Mouse (Mus musculus): Measurements from ENCODE around the gene Rbm48. TPM values are rescaled to one million over a fixed set of nuclear protein-coding genes. Genes with fewer than 3 reads are reported as not detected.

Rbm48 gene
- total RNA-seq (2014; rRNA removed) (6.5 and 7.9 TPM in 2 replicates), polyA plus RNA-seq (2012; rRNA removed) (2.2 and 2.9 TPM in 2 replicates)

- H3K9ac ChIP-seq (ENCODE audit: low read depth, low read length), result peak within 1 kb of the TSS; percentile 89
- H3K27me3 ChIP-seq (ENCODE audit: control insufficient read depth, insufficient read depth, low read length), result no peaks in the 10 kb centered on the region
- peaks cover 11% of the 10 kb centered on the region; the same call in 1 of the 2 replicates for H3K79me2 ChIP-seq (ENCODE audit: control insufficient read depth, insufficient read depth, low read length)
- peak within 1 kb of the TSS; percentile 83 for H3K4me3 ChIP-seq (ENCODE audit: insufficient read depth, low read depth, low read length)
- peak within 1 kb of the TSS; percentile 85 for H3K27ac ChIP-seq (replicated peaks; ENCODE audit: insufficient read depth, low read depth, low read length)
- no peak for DNase-seq (ENCODE audit: extremely low read depth, low read depth, low spot score)
- TF ChIP-seq CTCF (IDR thresholded peaks at IDR 0.05; ENCODE audit: low read depth, low read length), result peak; percentile 86
- TF ChIP-seq POLR2A (IDR thresholded peaks at IDR 0.05; ENCODE audit: extremely low read depth, insufficient read depth, low read length), result peak; percentile 57; the same call in 1 of the 2 replicates
- H3K36me3 ChIP-seq (ENCODE audit: control insufficient read depth, insufficient read depth, low read length), result peaks cover 1% of the 10 kb centered on the region; the same call in 1 of the 2 replicates
- WGBS, result under 1% methylated on average over 31 of the region's 31 CpGs
- peaks cover 19% of the 10 kb centered on the region for H3K4me1 ChIP-seq (ENCODE audit: control insufficient read depth, insufficient read depth, low read length)
Observed at GRCm38 (mm10) chr5:3596399-3596766, at the start of gene Rbm48. Gene Rbm48, minus strand, starts transcription at chr5:3596585.

GRCm38 (mm10) chr5:3645326-3645725 is 48.9 kb upstream of the Rbm48 start:
- H3K79me2 ChIP-seq (ENCODE audit: control insufficient read depth, insufficient read depth, low read length), result no peaks in the 10 kb centered on the region; the same call in 1 of the 2 replicates
- peaks cover 4% of the 10 kb centered on the region for H3K4me1 ChIP-seq (ENCODE audit: control insufficient read depth, insufficient read depth, low read length)
- TF ChIP-seq CTCF (IDR thresholded peaks at IDR 0.05; ENCODE audit: low read depth, low read length) (no peak), POLR2A (IDR thresholded peaks at IDR 0.05; ENCODE audit: extremely low read depth, insufficient read depth, low read length) (no peak)
- H3K27me3 ChIP-seq (ENCODE audit: control insufficient read depth, insufficient read depth, low read length), result no peaks in the 10 kb centered on the region
- H3K4me3 ChIP-seq (ENCODE audit: insufficient read depth, low read depth, low read length), result no peak overlapping the region
- no peak overlapping the region for H3K9ac ChIP-seq (ENCODE audit: low read depth, low read length)
- DNase-seq (ENCODE audit: extremely low read depth, low read depth, low spot score), result no peak
- WGBS, result 84% methylated on average over 6 of the region's 6 CpGs
- no peak overlapping the region for H3K27ac ChIP-seq (replicated peaks; ENCODE audit: insufficient read depth, low read depth, low read length)
- peaks cover 28% of the 10 kb centered on the region for H3K36me3 ChIP-seq (ENCODE audit: control insufficient read depth, insufficient read depth, low read length)

GRCm38 (mm10) chr5:3644621-3645020 is 48.2 kb upstream of the Rbm48 start:
- no peak for TF ChIP-seq POLR2A (IDR thresholded peaks at IDR 0.05; ENCODE audit: extremely low read depth, insufficient read depth, low read length)
- no peak overlapping the region for H3K27ac ChIP-seq (replicated peaks; ENCODE audit: insufficient read depth, low read depth, low read length)
- WGBS, result 91% methylated on average over 6 of the region's 6 CpGs
- H3K9ac ChIP-seq (ENCODE audit: low read depth, low read length), result no peak overlapping the region
- peaks cover 4% of the 10 kb centered on the region for H3K4me1 ChIP-seq (ENCODE audit: control insufficient read depth, insufficient read depth, low read length)
- no peaks in the 10 kb centered on the region; the same call in 1 of the 2 replicates for H3K79me2 ChIP-seq (ENCODE audit: control insufficient read depth, insufficient read depth, low read length)
- H3K27me3 ChIP-seq (ENCODE audit: control insufficient read depth, insufficient read depth, low read length), result no peaks in the 10 kb centered on the region
- H3K4me3 ChIP-seq (ENCODE audit: insufficient read depth, low read depth, low read length), result no peak overlapping the region
- peaks cover 28% of the 10 kb centered on the region for H3K36me3 ChIP-seq (ENCODE audit: control insufficient read depth, insufficient read depth, low read length)
- no peak for DNase-seq (ENCODE audit: extremely low read depth, low read depth, low spot score)

- DNase-seq (ENCODE audit: extremely low read depth, low read depth, low spot score), result no peak
- H3K27me3 ChIP-seq (ENCODE audit: control insufficient read depth, insufficient read depth, low read length), result no peaks in the 10 kb centered on the region
- no peaks in the 10 kb centered on the region for H3K79me2 ChIP-seq (ENCODE audit: control insufficient read depth, insufficient read depth, low read length)
- no peak overlapping the region for H3K9ac ChIP-seq (ENCODE audit: low read depth, low read length)
- no peak for TF ChIP-seq POLR2A (IDR thresholded peaks at IDR 0.05; ENCODE audit: extremely low read depth, insufficient read depth, low read length)
- TF ChIP-seq CTCF (IDR thresholded peaks at IDR 0.05; ENCODE audit: low read depth, low read length), result no peak
- no peaks in the 10 kb centered on the region for H3K4me1 ChIP-seq (ENCODE audit: control insufficient read depth, insufficient read depth, low read length)
- H3K4me3 ChIP-seq (ENCODE audit: insufficient read depth, low read depth, low read length), result no peak overlapping the region
- WGBS, result 77% methylated on average over 8 of the region's 8 CpGs
- H3K27ac ChIP-seq (replicated peaks; ENCODE audit: insufficient read depth, low read depth, low read length), result no peak overlapping the region
- peaks cover 38% of the 10 kb centered on the region for H3K36me3 ChIP-seq (ENCODE audit: control insufficient read depth, insufficient read depth, low read length)
Observed at GRCm38 (mm10) chr5:3635286-3635685, 38.9 kb upstream of the Rbm48 start.

GRCm38 (mm10) chr5:3633951-3634350 is 37.6 kb upstream of the Rbm48 start:
- Histone ChIP-seq H3K27ac (replicated peaks; ENCODE audit: insufficient read depth, low read depth, low read length) (no peak overlapping the region), H3K27me3 (ENCODE audit: control insufficient read depth, insufficient read depth, low read length) (no peaks in the 10 kb centered on the region), H3K79me2 (ENCODE audit: control insufficient read depth, insufficient read depth, low read length) (no peaks in the 10 kb centered on the region), H3K4me3 (ENCODE audit: insufficient read depth, low read depth, low read length) (no peak overlapping the region), H3K9ac (ENCODE audit: low read depth, low read length) (no peak overlapping the region), H3K4me1 (ENCODE audit: control insufficient read depth, insufficient read depth, low read length) (no peaks in the 10 kb centered on the region), H3K36me3 (ENCODE audit: control insufficient read depth, insufficient read depth, low read length) (peaks cover 43% of the 10 kb centered on the region)
- WGBS, result 81% methylated on average over 4 of the region's 4 CpGs
- TF ChIP-seq CTCF (IDR thresholded peaks at IDR 0.05; ENCODE audit: low read depth, low read length) (peak; percentile 39; the same call in 1 of the 2 replicates), POLR2A (IDR thresholded peaks at IDR 0.05; ENCODE audit: extremely low read depth, insufficient read depth, low read length) (no peak)
- no peak for DNase-seq (ENCODE audit: extremely low read depth, low read depth, low spot score)

GRCm38 (mm10) chr5:3633315-3633714 is 36.9 kb upstream of the Rbm48 start:
- Histone ChIP-seq H3K4me3 (ENCODE audit: insufficient read depth, low read depth, low read length) (no peak overlapping the region), H3K27me3 (ENCODE audit: control insufficient read depth, insufficient read depth, low read length) (no peaks in the 10 kb centered on the region), H3K36me3 (ENCODE audit: control insufficient read depth, insufficient read depth, low read length) (peaks cover 45% of the 10 kb centered on the region), H3K27ac (replicated peaks; ENCODE audit: insufficient read depth, low read depth, low read length) (no peak overlapping the region), H3K79me2 (ENCODE audit: control insufficient read depth, insufficient read depth, low read length) (no peaks in the 10 kb centered on the region), H3K9ac (ENCODE audit: low read depth, low read length) (no peak overlapping the region), H3K4me1 (ENCODE audit: control insufficient read depth, insufficient read depth, low read length) (no peaks in the 10 kb centered on the region)
- no peak for DNase-seq (ENCODE audit: extremely low read depth, low read depth, low spot score)
- WGBS, result 96% methylated on average over 13 of the region's 13 CpGs
- TF ChIP-seq POLR2A (IDR thresholded peaks at IDR 0.05; ENCODE audit: extremely low read depth, insufficient read depth, low read length) (no peak), CTCF (IDR thresholded peaks at IDR 0.05; ENCODE audit: low read depth, low read length) (no peak)

Measured in liver, adult 2 months (tissue).